Mouse (Mus musculus): ENCODE data around the gene Pptc7. TPM values are rescaled to one million over a fixed set of nuclear protein-coding genes. Genes with fewer than 3 reads are reported as not detected.
A peak's percentile ranks its signal among the peaks of the same experiment; 100 is the strongest.

Pptc7 gene
- polyA plus RNA-seq, 1 experiment: 13.4 TPM

DNA sequence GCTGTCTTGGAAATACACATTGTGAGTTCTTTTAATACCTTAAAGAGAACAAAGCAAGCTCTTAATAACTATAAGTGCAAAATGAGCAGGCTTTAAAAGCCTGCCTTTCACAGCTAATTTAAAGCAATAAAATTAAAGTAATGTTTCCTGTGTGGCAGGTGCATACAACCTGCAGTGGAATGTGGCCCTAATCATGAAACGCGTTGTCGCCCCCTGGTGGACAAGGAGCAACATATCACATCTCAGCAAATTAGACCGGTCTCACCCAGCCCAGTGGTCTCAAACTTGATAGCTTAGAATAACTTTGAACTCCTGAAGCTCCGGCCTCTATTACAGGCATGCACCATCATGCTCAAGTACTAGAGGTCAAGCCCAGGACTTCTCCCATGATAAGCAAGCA lies 60.1 kb downstream of the Pptc7 start:
- TF ChIP-seq POLR2A (IDR thresholded peaks at IDR 0.05; ENCODE audit: borderline replicate concordance, extremely low read depth, insufficient read depth, insufficient read length, poor library complexity, severe bottlenecking) (no peak), CTCF (IDR thresholded peaks at IDR 0.05; ENCODE audit: borderline replicate concordance, extremely low read depth, insufficient read depth, insufficient read length) (peak; percentile 86)
- DNase-seq (ENCODE audit: low read depth): peak; percentile 83

DNA sequence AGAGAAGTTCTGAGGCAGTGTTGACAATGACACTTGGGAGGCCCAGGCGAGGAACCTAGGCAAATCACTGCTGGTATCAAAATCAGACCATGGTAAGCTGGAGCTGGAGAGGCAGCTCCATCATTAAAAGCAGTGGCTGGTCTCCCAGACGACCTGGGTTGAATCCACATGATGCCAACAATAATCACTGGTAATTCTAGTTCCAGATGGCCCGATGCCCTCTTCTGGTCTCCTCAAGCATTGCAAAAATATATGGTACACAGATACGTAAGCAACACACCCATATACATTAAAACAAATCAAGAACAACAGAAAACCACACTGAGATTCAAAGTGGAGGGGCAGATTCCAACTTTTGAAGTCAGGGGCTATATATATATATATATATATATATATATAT lies 61.6 kb downstream of the Pptc7 start:
- no peak for TF ChIP-seq CTCF (IDR thresholded peaks at IDR 0.05; ENCODE audit: borderline replicate concordance, extremely low read depth, insufficient read depth, insufficient read length)
- no peak for TF ChIP-seq POLR2A (IDR thresholded peaks at IDR 0.05; ENCODE audit: borderline replicate concordance, extremely low read depth, insufficient read depth, insufficient read length, poor library complexity, severe bottlenecking)
- no peak for DNase-seq (ENCODE audit: low read depth)

DNA sequence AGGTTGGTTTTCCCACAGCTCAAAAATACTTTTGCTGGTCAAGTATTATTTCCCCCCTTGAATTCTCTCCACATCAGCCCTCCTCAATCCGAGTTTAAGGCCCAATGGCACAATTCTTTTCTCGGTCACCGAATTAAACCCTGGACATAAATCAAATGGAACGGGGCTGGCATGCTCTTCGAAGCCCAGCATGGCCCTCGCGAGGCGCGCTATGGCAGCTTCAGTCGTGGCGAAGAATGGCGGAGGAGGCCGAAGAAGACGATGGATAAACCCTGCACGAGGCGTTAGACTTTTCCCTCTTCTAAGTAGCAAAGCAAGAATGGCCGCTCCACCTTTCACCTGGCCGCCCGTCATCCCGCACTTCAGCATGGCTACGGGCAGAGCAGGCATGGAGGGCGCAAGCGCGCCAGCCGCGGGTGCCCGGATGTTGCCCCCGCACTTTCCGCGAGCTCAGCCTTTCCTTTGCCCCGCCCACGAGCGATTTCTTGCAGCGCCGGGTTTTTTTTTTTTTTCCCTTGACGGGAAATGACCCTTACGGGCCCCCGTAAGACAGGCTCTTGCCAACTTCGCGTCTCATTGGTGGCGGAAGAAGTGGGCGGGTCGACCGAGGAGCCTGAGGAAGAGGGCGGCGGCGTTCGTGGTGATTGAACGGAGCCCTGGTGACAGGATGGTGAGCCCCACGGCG lies 69.8 kb downstream of the Pptc7 start, which contains the start of the genes Rad9b and Vps29:
TSS of gene Rad9b (minus strand) at position 427 of the 685 bp plus-strand sequence.
TSS of gene Vps29 (plus strand) at position 563 of the 685 bp plus-strand sequence.
- DNase-seq (ENCODE audit: low read depth): peak; percentile 100
- TF ChIP-seq CTCF (IDR thresholded peaks at IDR 0.05; ENCODE audit: borderline replicate concordance, extremely low read depth, insufficient read depth, insufficient read length) (no peak), POLR2A (IDR thresholded peaks at IDR 0.05; ENCODE audit: borderline replicate concordance, extremely low read depth, insufficient read depth, insufficient read length, poor library complexity, severe bottlenecking) (peak; percentile 56; the same call in 1 of the 2 replicates)

DNA sequence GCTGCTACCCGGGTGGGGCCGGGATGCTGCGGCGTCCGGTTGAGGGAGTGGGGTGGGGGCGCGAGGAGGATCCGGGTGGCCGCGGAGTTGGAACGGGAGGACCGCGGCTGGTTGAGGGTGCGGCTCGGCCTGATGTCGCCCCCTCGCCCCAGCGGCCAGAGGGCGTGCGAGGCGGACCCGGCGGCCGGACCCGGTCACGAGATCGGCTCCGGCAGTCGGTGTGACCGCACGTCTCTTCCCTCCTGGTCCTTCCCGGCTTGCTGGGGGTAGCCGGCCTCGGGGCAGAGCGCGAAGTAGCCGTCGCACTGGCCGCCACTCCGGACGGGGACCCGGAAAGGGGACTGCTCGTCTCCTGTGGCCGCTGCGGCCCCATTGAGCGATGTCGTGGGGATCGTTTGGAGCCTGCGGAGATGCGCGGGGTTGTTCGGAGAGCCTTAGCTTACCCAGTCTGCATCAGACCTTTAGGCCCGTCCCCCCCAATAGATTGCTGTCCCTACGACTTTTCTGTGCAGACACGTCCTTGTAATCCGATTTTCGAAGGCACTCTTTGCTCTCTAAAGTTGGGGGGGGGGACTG lies 70.4 kb downstream of the Pptc7 start:
- peak; percentile 21 for DNase-seq (ENCODE audit: low read depth)
- TF ChIP-seq CTCF (IDR thresholded peaks at IDR 0.05; ENCODE audit: borderline replicate concordance, extremely low read depth, insufficient read depth, insufficient read length) (no peak), POLR2A (IDR thresholded peaks at IDR 0.05; ENCODE audit: borderline replicate concordance, extremely low read depth, insufficient read depth, insufficient read length, poor library complexity, severe bottlenecking) (no peak)

DNA sequence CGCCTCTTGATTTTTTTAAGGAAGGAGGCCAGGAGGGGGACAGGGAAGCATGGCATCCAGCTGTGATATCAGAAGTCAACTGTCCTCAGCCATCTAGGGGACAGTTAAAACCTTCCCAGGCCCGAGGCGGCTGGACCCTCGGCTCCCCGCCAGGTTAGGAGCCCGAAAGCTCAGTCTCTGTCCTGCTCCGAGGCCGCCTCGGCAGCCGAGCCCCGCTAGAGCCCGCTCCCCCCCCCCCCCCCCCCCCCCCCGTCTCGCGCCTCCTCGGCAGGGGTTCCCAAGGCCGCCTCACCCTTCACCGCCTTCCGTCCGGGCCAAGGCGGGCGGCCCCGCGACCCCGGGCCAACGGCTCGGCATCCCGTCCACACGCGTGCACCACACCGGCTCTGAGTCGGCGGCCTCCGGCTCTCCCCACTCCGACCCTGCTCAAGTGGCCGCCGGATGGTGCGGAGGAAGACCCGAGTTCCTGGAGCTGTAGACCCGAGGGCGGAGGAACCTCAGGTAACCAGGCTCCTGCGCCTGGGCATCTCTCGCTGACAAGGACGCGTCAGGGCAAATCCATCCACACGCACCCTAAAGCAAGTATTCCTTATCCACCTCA lies 87.5 kb downstream of the Pptc7 start, which contains the start of gene Gpn3:
TSS of gene Gpn3 (plus strand) at position 286 of the 601 bp plus-strand sequence.
- DNase-seq (ENCODE audit: low read depth): no peak
- no peak for TF ChIP-seq CTCF (IDR thresholded peaks at IDR 0.05; ENCODE audit: borderline replicate concordance, extremely low read depth, insufficient read depth, insufficient read length)
- TF ChIP-seq POLR2A (IDR thresholded peaks at IDR 0.05; ENCODE audit: borderline replicate concordance, extremely low read depth, insufficient read depth, insufficient read length, poor library complexity, severe bottlenecking): peak; percentile 38; the same call in 1 of the 2 replicates

DNA sequence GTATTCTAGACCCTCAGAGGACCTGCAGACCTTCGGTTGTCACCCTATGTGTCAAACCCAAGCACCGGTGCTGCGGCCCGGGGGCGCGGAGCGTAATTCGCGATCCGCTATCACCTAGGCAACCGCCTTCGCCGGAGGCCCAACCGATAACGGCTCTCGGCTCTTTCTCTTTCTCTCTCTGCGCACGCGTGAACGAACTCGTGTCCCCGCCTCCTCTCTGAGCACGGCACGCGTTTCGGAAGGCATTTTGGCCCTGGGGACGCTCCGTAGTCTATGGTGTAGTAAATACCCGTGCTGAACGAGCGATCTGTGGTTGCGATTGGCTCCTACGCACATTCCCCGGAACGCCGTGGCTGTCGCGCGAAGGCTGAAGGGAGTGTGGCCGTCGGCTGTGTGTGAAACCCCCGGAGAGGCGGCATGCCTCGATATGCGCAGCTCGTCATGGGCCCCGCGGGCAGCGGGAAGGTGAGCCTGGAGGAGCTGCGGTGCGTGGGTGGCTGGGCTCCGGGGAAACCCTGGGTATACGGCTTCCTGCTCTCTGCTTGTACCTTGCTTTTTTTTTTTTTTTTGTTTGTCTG lies 88.1 kb downstream of the Pptc7 start, which contains the start of gene Fam216a:
TSS of gene Fam216a (minus strand) at position 173 of the 578 bp plus-strand sequence.
- DNase-seq (ENCODE audit: low read depth): peak; percentile 100
- TF ChIP-seq POLR2A (IDR thresholded peaks at IDR 0.05; ENCODE audit: borderline replicate concordance, extremely low read depth, insufficient read depth, insufficient read length, poor library complexity, severe bottlenecking): no peak; the same call in 1 of the 2 replicates
- TF ChIP-seq CTCF (IDR thresholded peaks at IDR 0.05; ENCODE audit: borderline replicate concordance, extremely low read depth, insufficient read depth, insufficient read length): no peak

DNA sequence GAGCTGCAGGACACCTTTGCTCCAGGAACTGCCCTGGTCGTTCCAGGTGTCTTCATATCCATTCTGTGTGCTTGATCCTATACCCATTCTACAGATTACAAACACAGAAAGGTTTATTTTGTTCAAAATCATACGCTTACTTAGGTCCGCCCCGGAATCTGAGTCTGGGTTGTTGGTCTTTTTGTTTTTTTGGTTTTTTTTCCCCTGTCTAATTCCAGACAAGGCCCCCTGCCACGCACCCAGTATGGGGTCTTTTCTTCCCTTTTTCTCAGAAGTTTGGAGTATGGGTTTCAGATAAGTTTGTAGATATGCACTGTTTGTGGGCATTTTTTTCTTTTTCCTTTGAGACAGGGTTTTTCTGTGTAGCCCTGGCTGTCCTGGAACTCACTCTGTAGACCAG lies 88.7 kb downstream of the Pptc7 start:
- no peak for DNase-seq (ENCODE audit: low read depth)

More for the DNA sequence above, 88.7 kb downstream of the Pptc7 start:
- no peak for TF ChIP-seq CTCF (IDR thresholded peaks at IDR 0.05; ENCODE audit: borderline replicate concordance, extremely low read depth, insufficient read depth, insufficient read length)
- no peak for TF ChIP-seq POLR2A (IDR thresholded peaks at IDR 0.05; ENCODE audit: borderline replicate concordance, extremely low read depth, insufficient read depth, insufficient read length, poor library complexity, severe bottlenecking)

Other genes with a start within 250 kb of the Pptc7 start
- gene Cux2, start 234.3 kb upstream of the Pptc7 start, polyA plus RNA-seq (2012; rRNA removed): 50.2 and 52.6 TPM in 2 replicates
- gene Myl2, start 183.4 kb upstream of the Pptc7 start, polyA plus RNA-seq (2012; rRNA removed): 0.26 and 0.32 TPM in 2 replicates
- gene Ccdc63, start 143.5 kb upstream of the Pptc7 start, polyA plus RNA-seq (2012; rRNA removed): 0.07 and 0.24 TPM in 2 replicates
- gene Ppp1cc, start 126.1 kb upstream of the Pptc7 start, polyA plus RNA-seq (2012; rRNA removed): 270 and 345 TPM in 2 replicates
- gene Hvcn1, start 77.6 kb upstream of the Pptc7 start, polyA plus RNA-seq (2012; rRNA removed): 2.3 and 2.4 TPM in 2 replicates
- 40.2 and 42.3 TPM in 2 replicates for gene Tctn1, start 19.9 kb upstream of the Pptc7 start, polyA plus RNA-seq (2012; rRNA removed)
- 21.8 and 24.6 TPM in 2 replicates for gene Rad9b, start 69.9 kb downstream of the Pptc7 start, polyA plus RNA-seq (2012; rRNA removed)
- 135 and 150 TPM in 2 replicates for gene Vps29, start 70.0 kb downstream of the Pptc7 start, polyA plus RNA-seq (2012; rRNA removed)
- gene Gpn3, start 87.5 kb downstream of the Pptc7 start, polyA plus RNA-seq (2012; rRNA removed): 40.1 and 64.1 TPM in 2 replicates
- gene Fam216a, start 88.0 kb downstream of the Pptc7 start, polyA plus RNA-seq (2012; rRNA removed): 127 and 158 TPM in 2 replicates
- gene Arpc3, start 107.5 kb downstream of the Pptc7 start, polyA plus RNA-seq (2012; rRNA removed): 265 and 282 TPM in 2 replicates
- gene Anapc7, start 137.3 kb downstream of the Pptc7 start, polyA plus RNA-seq (2012; rRNA removed): 43.1 and 53.4 TPM in 2 replicates
- gene Atp2a2, start 217.9 kb downstream of the Pptc7 start, polyA plus RNA-seq (2012; rRNA removed): 102 and 136 TPM in 2 replicates